Mouse (Mus musculus) liver, embryonic 14.5 days (tissue): ENCODE results near the gene Adipor1. TPM values are rescaled to one million over a fixed set of nuclear protein-coding genes. Genes with fewer than 3 reads are reported as not detected.
"Not testable (repeated sequence)": the region's sequence is repeated elsewhere in the genome, so short reads cannot be mapped to it uniquely, and the experiment has no call there.

Experiments used
- ATAC-seq: fragments of 200-750 bp; cut with Nextera tagmentation; 2 replicates; pipeline ENCODE4 v1.8.0; 2017; ENCODE audit warnings: moderate number of reproducible peaks, mild to moderate bottlenecking, moderate library complexity; ENCODE audit not compliant: insufficient read depth
- DNase-seq, 3 experiments: peaks; one replicate each; pipeline ENCODE4 v3.0.0-alpha.2; 2012 to 2013; ENCODE audit warnings: low read depth in 3 of 3, low spot score in 3 of 3
- H3K27ac ChIP-seq: fragments of 300-500 bp; sonication (generic); 2 replicates; pipeline ENCODE4 v1.5.1; 2014; ENCODE audit warnings: moderate library complexity, mild to moderate bottlenecking, control low read depth, inconsistent platforms
- H3K27me3 ChIP-seq: fragments of 300-500 bp; sonication (generic); 2 replicates; pipeline ENCODE4 v1.6.1; 2014; ENCODE audit warnings: mild to moderate bottlenecking, low read length, moderate library complexity; ENCODE audit not compliant: control insufficient read depth, insufficient read depth
- H3K36me3 ChIP-seq: fragments of 300-500 bp; sonication (generic); replicated peaks from 2 replicates; pipeline ENCODE4 v1.6.1; 2014; ENCODE audit warnings: low read depth; ENCODE audit not compliant: control insufficient read depth, insufficient read depth
- H3K4me1 ChIP-seq, 2 experiments: fragments of 200-500 bp in 1 of 2; fragments of 300-500 bp in 1 of 2; sonication (generic) in 1 of 2; replicated peaks; 2 replicates each; pipeline ENCODE4 v1.6.1; 2012 to 2014; ENCODE audit warnings: antibody characterized with exemption in 1 of 2, inconsistent platforms in 1 of 2, low read length in 1 of 2; ENCODE audit not compliant: control insufficient read depth in 2 of 2, insufficient read depth in 2 of 2
- H3K4me2 ChIP-seq: fragments of 300-500 bp; sonication (generic); 2 replicates; pipeline ENCODE4 v1.6.1; 2014; ENCODE audit warnings: low read depth, mild to moderate bottlenecking, control low read depth, moderate library complexity
- H3K4me3 ChIP-seq, 2 experiments: fragments of 200-500 bp in 1 of 2; fragments of 300-500 bp in 1 of 2; sonication (generic) in 1 of 2; 2 replicates each; pipeline ENCODE4 v1.5.1; 2012 to 2014; ENCODE audit warnings: low read depth in 2 of 2, low read length in 2 of 2, mild to moderate bottlenecking in 2 of 2, control low read depth in 1 of 2, inconsistent platforms in 1 of 2, moderate library complexity in 1 of 2; ENCODE audit not compliant: insufficient read depth in 1 of 2
- H3K9ac ChIP-seq: fragments of 300-500 bp; sonication (generic); replicated peaks from 2 replicates; pipeline ENCODE4 v1.6.1; 2014; ENCODE audit warnings: mild to moderate bottlenecking, control low read depth, moderate library complexity
- H3K9me3 ChIP-seq: fragments of 300-500 bp; sonication (generic); 2 replicates; pipeline ENCODE4 v1.6.1; 2016; ENCODE audit warnings: low read length, mixed read lengths; ENCODE audit not compliant: control insufficient read depth
- CTCF ChIP-seq: IDR thresholded peaks from 2 replicates; pipeline ENCODE4 v1.5.1; 2016; ENCODE audit warnings: antibody characterized with exemption, low read depth, control low read depth
- EP300 ChIP-seq: IDR thresholded peaks from 2 replicates; pipeline ENCODE4 v1.6.1; 2016; ENCODE audit warnings: antibody characterized with exemption, low read depth
- WGBS: fragments of 180-500 bp; shearing (Covaris S2); extraction: QIAGEN DNeasy Blood & Tissue Kit; methylation state at CpG from one replicate; pipeline ENCODE4 v1.1.7; 2014; ENCODE audit not compliant: insufficient replicate concordance; 5-methylcytosine and 5-hydroxymethylcytosine counted together
- polyA plus RNA-seq, 2 experiments: library from polyadenylated mRNA; depleted of rRNA in 1 of 2; stranded (reverse) in 1 of 2; unstranded in 1 of 2; fragments of >200 nt; fragmentation: Nextera tagmentation in 1 of 2; extraction: Ambion mirVana in 1 of 2; gene quantifications; 2 replicates each; pipeline versions ENCODE4 v1.2.1 to v1.2.3; 2012 to 2014

Adipor1 gene
- polyA plus RNA-seq, 2 experiments, result 59.6 to 126 TPM

DNA sequence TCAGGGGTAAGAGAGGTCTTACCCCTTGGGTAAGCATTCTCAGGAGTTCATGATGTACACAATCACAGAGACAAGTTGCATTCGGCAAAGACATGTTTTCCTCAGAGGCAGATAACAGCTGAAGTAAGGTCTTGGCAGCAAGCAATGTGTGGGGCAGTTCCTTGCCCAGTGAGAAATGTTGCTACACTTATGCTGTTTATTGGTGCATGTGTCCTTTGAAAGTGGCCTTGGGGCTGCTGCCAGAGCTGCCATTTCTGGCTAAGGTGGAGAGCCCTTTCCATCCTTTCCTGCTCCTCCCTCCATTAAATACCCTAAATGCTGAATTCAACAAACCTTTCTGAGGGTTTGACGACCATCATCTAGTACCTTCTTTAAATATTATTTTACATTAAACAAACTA lies 30.2 kb downstream of the Adipor1 start:
- H3K4me2 ChIP-seq, result no peak overlapping the region
- DNase-seq (no peak), ATAC-seq (no peak)
- H3K4me1 ChIP-seq, result peaks cover 0 to 8% of the 10 kb centered on the region in 2 experiments; a peak in 3 of 4 replicates
- H3K9me3 ChIP-seq, result no peaks in the 10 kb centered on the region
- no peak for TF ChIP-seq CTCF
- TF ChIP-seq EP300, result no peak
- no peaks in the 10 kb centered on the region for H3K27me3 ChIP-seq
- H3K4me3 ChIP-seq, result no peak overlapping the region
- no peak overlapping the region for H3K9ac ChIP-seq
- H3K36me3 ChIP-seq, result no peaks in the 10 kb centered on the region
- H3K27ac ChIP-seq, result no peak overlapping the region
- WGBS, result 62% methylated on average over 2 of the region's 2 CpGs

DNA sequence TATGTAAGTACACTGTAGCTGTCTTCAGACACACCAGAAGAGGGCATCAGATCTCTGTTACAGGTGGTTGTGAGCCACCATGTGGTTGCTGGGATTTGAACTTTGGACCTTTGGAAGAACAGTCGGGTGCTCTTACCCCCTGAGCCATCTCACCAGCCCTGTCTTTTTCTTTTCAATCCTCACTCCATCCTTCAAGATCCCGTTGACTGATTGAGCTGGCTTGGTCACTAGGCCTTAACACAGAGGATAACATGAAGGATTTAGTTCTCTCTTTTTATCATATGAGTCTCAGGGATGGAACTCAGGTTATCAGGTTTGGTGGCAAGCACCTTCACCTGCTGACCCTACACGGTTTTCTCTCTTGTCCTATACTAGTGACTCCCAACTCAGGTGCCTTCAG lies 33.4 kb downstream of the Adipor1 start:
- DNase-seq, H3K27ac ChIP-seq, H3K27me3 ChIP-seq, ATAC-seq, H3K4me3 ChIP-seq, H3K4me1 ChIP-seq, H3K9ac ChIP-seq, H3K9me3 ChIP-seq, H3K36me3 ChIP-seq, H3K4me2 ChIP-seq: not testable (repeated sequence)
- WGBS, result 54% methylated on average over 3 of the region's 3 CpGs

DNA sequence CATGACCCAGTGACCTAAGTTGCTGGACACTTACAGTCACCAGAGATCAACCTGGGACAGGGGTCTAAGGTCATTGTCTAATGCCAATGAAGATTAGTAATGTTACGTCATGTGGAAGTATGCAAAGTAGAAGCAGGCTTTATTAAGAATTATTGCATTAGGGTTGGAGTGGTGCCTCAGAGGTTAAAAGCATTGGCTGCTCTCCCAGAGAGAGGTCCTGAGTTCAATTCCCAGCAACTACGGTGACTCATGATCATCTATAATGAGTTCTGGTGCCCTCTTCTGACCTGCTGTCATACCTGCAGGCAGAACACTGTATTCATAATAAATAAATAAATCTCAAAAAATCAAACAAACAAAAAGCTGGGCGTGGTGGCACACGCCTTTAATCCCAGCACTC lies 35.0 kb downstream of the Adipor1 start:
- no peaks in the 10 kb centered on the region for H3K27me3 ChIP-seq
- DNase-seq (no peak), ATAC-seq (no peak)
- peaks cover 0 to 4% of the 10 kb centered on the region in 2 experiments; a peak in 1 of 4 replicates for H3K4me1 ChIP-seq
- H3K4me3 ChIP-seq, result no peak overlapping the region
- 74% methylated on average over 4 of the region's 4 CpGs for WGBS
- H3K9ac ChIP-seq, result no peak overlapping the region
- H3K27ac ChIP-seq, result no peak overlapping the region
- no peak for TF ChIP-seq EP300
- TF ChIP-seq CTCF, result no peak
- no peak overlapping the region for H3K4me2 ChIP-seq
- H3K9me3 ChIP-seq, result no peaks in the 10 kb centered on the region
- no peaks in the 10 kb centered on the region for H3K36me3 ChIP-seq

DNA sequence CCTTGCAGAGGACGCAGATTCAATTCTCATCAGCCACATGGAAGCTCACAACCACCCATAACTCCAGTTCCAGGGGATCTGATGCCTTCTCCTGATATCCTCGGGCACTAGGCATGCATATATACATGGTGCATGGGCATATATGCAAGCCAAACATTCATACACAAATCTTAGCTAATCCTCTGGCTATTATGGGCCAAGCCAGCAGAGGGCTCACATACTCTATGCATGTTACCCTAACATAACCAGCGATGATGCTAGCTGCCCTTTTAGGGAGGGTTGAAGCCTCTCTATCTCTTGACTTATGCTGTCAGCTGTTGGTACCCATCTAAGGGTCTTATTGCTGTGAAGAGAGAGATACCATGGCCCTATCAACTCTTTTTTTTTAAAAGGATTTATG lies 35.8 kb downstream of the Adipor1 start:
- peak in 2 of 3 experiments; percentile 35 to 42 for DNase-seq
- 24% methylated on average over 3 of the region's 3 CpGs for WGBS
- Histone ChIP-seq H3K9me3 (no peaks in the 10 kb centered on the region), H3K4me2 (no peak overlapping the region), H3K4me3 (no peak overlapping the region), H3K9ac (no peak overlapping the region), H3K4me1 (peaks cover 0 to 4% of the 10 kb centered on the region in 2 experiments; a peak in 1 of 4 replicates), H3K27me3 (no peaks in the 10 kb centered on the region), H3K27ac (no peak overlapping the region), H3K36me3 (no peaks in the 10 kb centered on the region)
- no peak for ATAC-seq
- TF ChIP-seq CTCF (peak; percentile 86), EP300 (no peak; the same call in 1 of the 2 replicates)

DNA sequence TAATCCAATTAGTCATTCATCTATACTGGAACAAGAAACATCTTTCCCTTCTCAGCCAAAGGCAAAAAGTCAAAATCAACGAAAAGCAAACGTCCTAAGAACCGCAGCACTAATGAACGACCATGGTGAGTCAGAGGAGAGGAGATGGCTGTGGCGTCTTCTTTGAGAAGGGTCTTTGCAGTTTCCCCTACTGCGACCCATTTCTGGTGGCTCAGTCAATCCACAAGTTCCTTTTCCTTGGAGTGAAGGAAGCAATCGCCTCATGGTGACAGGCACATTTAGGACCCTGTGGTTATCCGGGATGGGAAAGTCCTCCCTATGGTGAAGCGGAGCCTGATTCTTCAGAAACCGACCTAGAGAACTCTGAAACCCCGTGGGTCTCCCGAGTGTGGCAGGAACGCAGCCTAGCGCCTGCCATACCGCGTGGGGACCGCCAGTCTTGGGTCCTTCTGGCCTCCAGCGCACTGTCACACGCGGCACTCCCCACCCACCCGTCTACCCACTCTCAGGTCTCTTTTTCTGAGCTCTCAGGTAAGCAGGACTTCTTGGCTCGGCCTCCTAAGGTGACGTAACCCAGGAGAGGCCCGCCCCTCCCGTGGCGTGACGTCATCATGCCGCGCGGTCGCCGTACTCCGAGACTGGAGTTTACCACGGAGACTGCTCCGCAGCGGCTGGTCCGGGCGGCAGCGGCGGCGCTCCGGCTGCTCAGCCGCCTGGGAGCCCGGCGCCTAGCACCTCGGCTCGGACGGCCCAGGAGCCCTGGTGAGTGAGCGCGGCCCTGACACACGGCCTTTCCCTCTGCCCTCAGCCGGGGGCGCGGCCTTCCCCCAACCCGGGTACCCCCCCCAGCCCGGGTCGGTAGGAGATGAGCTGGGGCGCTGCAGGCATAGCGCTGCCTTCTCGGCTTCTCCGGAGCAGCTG lies 40.0 kb downstream of the Adipor1 start, which contains the start of gene Klhl12:
Klhl12 (plus strand) TSS at position 628 of the 921 bp plus-strand sequence.
- peaks cover 17% of the 10 kb centered on the region for H3K36me3 ChIP-seq
- peak; percentile 92 for ATAC-seq
- peaks cover 17% of the 10 kb centered on the region in 2 experiments for H3K4me1 ChIP-seq
- TF ChIP-seq CTCF (peak; percentile 29; the same call in 1 of the 2 replicates), EP300 (0 out of 2 replicates have a peak, but pooled peaks have one; percentile 5)
- no peaks in the 10 kb centered on the region for H3K27me3 ChIP-seq
- peak within 1 kb of the TSS; percentile 98 for H3K9ac ChIP-seq
- peak within 1 kb of the TSS; percentile 80 for H3K27ac ChIP-seq
- H3K4me3 ChIP-seq, result peak within 1 kb of the TSS; percentile 86 to 92
- H3K9me3 ChIP-seq, result no peaks in the 10 kb centered on the region
- peak within 1 kb of the TSS; percentile 81 for H3K4me2 ChIP-seq
- peak; percentile 85 to 86 (median 85) for DNase-seq
- under 1% methylated on average over 61 of the region's 61 CpGs for WGBS
